Mouse (Mus musculus) lung, postnatal 14 days (tissue): ENCODE measurements around the gene Ttc39b.

ENCODE experiments used
- DNase-seq: peaks from one replicate; pipeline ENCODE4 v3.0.0; 2021

Ttc39b gene

GRCm38 (mm10) chr4:83228073-83228472 lies 96.0 kb downstream of the Ttc39b start:
- DNase-seq: no peak

GRCm38 (mm10) chr4:83225633-83226360 lies 98.3 kb downstream of the Ttc39b start:
- no peak for DNase-seq

- no peak for DNase-seq
Observed at GRCm38 (mm10) chr4:83224242-83224641, 99.8 kb downstream of the Ttc39b start.

DNA sequence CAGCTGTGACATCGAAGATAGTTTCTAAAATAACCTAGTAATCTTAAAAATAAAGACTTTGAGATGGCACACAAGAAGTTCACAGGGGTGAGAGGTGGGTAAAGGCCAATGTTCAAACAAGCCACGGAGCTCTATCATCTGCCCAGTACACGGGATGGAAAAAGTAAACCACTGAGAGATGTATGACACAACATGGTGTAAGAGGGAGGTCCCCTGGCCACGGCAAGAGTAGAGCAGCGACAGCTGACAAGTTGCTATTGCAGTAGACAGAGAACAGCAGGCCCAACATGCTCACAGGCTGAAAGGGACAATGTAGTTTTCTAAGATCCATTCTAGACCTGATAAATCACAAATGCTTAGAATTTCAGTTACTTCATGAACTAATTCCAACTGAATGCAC lies 100.9 kb downstream of the Ttc39b start:
- DNase-seq: no peak

DNA sequence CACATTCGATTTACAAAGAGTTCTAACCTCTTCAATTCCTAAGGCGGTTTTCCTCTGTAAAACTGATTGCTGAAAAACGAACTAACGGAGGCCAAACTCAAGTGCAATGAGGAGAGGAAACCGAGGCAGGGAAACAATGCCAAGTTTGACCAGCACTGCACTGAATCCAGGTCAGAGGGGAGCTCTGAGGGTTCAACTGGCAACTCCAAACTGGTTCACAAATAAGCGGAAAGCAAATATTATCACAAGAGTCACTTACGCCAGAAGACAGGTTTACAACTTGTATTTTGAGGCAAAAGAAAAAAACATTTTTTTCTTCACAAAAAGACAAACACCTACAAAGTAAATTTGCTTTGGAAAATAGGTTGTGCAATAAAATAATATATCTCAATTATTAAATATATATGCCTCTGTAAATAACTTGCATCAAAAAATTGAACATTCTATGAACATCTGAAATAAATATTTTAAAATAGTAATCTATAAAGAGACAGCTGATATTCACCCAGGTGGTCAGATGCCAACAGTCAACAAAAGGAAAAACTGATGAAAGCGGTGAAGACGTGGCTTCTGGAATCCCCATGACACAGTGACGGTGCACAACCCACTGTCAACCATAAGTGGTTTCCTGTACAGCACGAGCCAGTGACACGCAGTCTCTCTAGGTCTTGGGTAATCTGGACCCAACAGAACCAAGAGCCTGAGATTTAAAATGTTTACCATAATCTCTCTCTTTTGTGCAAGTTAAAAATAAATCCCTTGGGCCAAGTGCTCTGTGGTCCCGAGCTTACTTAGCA lies 103.1 kb downstream of the Ttc39b start:
- DNase-seq: no peak

GRCm38 (mm10) chr4:83219253-83219652 lies 104.8 kb downstream of the Ttc39b start:
- no peak for DNase-seq

GRCm38 (mm10) chr4:83217128-83217527 lies 106.9 kb downstream of the Ttc39b start:
- no peak for DNase-seq

DNA sequence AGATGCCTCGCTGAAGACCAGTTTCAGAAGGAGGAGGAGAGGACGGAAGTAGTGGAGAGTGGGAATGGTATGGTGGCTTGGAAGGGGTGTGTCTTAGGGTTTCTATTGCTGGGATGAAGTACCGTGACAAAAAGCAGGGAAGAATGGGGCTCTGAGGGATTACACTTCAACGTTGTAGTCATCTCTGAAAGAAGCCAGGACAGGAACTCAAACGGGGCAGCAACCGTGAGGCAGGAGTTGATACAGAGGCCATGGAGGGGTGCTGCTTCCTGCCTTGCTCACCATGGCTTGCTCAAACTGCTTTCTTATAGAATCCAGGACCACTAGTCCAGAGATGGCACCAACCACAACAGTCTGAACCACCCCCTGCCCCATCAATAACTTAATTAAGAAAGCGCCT lies 107.7 kb downstream of the Ttc39b start:
- DNase-seq: no peak

DNA sequence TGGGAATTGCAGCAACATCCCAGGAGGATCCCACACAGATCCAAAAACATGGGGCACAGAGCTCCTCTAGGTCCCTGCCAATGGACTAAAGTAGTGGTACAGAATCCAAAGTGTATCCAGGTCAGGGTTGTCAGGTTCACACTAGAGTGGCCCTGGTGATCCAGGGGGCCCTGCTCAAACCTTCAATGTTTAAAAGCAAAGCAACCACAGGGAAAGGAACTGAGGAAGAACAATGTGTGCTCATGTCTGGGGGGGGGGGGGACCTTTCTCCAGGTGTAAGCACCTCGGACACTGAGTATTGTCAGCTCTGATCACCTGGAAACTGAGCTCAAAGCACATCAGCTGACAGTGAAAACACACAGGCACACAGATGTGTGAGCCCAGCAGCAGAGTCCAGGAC lies 108.3 kb downstream of the Ttc39b start:
- no peak for DNase-seq

- no peak for DNase-seq
Observed at GRCm38 (mm10) chr4:83214822-83215558, 109.1 kb downstream of the Ttc39b start.

DNA sequence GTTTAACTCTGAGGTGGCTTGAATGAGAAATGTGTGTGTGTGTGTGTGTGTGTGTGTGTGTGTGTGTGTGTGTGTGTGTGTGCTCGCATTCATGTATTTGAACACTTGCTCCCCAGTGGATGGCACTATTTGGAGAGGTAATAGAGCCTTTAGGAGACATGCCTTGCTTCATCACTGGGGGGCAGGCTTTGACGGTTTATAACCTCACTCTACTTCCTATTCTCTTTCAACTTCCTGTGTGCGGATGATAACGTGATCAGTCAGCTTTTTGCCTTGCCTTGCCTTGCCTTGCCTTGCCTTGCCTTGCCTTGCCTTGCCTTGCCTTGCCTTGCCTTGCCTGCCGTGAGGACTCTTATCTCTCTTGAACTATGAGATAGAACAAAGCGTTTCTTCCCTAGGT lies 110.3 kb downstream of the Ttc39b start:
- DNase-seq: no peak

GRCm38 (mm10) chr4:83211709-83212108 lies 112.3 kb downstream of the Ttc39b start:
- peak; percentile 56 for DNase-seq

- no peak for DNase-seq
Observed at GRCm38 (mm10) chr4:83210437-83210836, 113.6 kb downstream of the Ttc39b start.

- no peak for DNase-seq
Observed at GRCm38 (mm10) chr4:83206803-83207586, 117.1 kb downstream of the Ttc39b start.

GRCm38 (mm10) chr4:83206416-83206802 lies 117.6 kb downstream of the Ttc39b start:
- DNase-seq: no peak

GRCm38 (mm10) chr4:83199391-83199790 lies 124.7 kb downstream of the Ttc39b start:
- DNase-seq: no peak

- DNase-seq: no peak
Observed at GRCm38 (mm10) chr4:83198123-83198522, 125.9 kb downstream of the Ttc39b start.

DNA sequence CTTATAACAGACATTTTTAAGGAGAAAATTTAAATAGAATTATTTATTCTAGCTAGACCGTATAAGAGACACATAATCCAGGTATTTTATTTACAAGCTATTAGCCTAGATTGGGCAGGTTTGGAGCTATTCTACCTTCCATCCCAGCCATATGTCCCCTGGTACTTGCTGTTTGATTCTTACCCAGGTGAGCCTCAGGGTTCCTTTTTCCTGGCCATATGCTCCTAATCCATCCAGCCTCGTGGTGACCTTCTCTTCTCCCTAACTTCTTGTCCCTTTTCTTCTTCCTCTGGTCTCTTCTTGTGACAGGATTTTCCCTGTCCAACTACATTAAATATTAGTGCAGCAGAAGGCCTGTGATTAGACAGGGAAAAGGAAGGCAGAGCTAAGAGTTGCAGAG lies 134.3 kb downstream of the Ttc39b start:
- no peak for DNase-seq

- no peak for DNase-seq
Observed at GRCm38 (mm10) chr4:83187324-83187723, 136.7 kb downstream of the Ttc39b start.

DNA sequence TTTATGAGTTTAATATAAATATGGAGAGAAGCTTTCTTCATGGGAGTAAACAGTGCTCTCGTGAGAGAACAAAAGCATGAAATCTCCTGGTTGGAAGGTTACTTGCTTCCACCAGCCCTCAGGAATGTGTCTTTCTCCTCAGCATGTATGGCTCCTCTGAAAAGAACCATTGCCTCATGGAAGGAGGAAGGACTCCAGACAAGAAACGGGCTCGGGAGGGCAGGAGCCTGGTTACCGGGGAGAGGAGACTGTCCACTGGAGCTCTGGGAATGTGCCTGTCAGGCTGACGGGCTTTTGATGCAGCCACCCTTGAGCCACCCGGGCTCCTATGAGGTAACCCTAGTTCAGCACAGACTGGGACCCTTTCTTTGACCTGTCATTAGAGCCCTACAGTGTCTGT lies 137.6 kb downstream of the Ttc39b start:
- no peak for DNase-seq

DNA sequence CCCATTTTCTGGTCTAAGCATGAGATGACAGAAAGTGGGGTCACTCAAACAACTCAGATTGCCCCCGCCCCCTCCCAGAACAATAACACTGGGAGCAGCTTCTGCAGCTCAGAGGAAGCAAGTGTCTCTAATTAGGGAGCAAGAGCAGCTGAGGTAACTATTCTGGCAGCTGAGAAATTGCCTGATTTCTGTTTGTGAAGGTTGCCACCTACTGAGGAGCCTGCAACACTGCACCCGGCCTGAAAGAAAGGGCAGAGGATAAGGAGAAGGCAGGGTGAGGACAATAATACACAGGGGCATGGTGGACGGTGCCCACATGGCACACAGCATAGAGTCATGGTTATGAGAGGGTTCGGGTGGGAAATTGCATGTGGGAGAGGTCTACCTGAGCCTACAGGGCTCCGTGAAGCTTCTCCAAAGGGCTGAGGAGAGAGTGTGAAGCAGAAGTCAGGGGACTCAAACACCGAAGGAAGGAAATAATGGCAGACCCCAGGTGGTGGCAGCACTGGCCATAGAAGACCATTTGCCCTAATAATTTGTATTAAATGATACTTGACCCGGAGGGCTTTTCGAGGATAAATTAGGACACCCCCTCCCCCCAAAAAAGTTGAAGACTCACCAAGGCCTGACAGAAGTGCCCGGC lies 140.6 kb downstream of the Ttc39b start:
- peak; percentile 51 for DNase-seq
